Mouse (Mus musculus): Measurements from ENCODE around the gene Slc18b1. TPM values are rescaled to one million over a fixed set of nuclear protein-coding genes. Genes with fewer than 3 reads are reported as not detected.
A peak's percentile ranks its signal among the peaks of the same experiment; 100 is the strongest.
"Not testable (repeated sequence)": the region's sequence is repeated elsewhere in the genome, so short reads cannot be mapped to it uniquely, and the experiment has no call there.

Slc18b1 gene
- 10 to 100 TPM; 24.2 to 37.6 (median 28.5) TPM for total RNA-seq (2022)

DNA sequence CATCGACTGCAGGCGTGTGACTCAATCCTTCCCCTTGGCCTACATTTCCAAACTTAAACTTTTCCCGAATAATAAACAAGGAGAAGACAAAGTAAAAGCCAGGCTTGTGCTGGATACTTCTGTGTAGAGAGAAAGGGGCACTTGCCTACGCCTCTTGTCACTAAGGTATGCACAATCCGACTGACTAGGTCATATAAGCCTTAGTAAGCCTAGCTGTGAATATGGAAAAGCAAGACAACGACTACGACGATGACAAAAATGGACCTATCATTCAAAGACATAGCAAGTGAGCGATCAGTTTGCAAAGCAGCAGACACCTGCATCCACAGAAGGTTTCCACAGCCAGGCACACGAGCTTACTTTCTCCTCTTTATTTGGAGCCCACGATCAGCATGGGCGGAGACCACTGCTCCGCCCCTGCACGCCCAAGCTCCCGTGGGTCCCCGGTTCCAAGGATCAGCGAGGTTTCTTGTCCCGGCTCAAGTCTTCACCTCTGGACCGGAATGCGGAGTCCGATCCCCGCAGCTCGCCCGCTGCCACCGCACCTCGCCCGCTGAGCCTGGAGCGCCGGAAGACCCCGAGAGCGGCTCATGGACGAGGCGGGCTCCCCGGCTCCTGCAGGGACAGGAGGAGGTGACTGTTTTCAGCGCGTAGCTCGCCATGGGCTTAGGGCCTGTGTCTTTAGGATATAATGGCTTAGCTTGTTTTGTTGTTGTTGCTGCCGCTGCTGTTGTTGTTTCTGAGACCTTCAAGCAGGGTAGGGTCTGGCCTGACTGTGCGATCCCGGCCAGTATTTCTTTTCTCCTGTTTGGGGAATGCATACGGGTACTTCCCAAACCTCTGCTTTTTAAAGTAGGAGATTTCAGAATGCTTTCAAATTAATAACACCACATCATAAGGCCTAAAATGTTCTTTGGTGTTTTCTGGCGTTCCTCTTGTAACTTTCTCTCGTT lies at the start of gene Slc18b1:
Gene Slc18b1, plus strand, starts transcription at position 436 of the 953 bp plus-strand sequence.
- DNase-seq (ENCODE audit: low spot score in 2 of 2): peak in 1 of 2 experiments; percentile 43

DNA sequence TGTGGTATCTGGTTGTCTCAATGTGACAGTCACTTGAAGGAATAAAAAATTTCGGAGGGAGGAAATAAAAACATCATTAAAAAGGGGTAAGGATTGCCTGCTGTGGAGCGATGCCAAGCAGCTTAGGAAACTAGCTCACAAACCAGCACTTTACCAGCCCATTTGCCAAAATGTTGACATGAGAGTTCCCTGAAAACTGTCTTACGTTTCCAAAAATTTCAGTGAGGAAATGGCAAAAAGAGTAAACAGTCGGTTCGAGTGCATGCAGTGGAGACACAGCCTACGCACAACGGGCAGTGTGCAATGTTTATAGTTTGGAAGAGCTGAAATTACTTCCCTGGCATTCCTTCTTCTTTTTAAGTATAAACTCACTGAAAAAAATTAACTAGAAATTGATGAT lies 42.6 kb upstream of the Slc18b1 start:
- DNase-seq (ENCODE audit: low spot score in 2 of 2): no peak

DNA sequence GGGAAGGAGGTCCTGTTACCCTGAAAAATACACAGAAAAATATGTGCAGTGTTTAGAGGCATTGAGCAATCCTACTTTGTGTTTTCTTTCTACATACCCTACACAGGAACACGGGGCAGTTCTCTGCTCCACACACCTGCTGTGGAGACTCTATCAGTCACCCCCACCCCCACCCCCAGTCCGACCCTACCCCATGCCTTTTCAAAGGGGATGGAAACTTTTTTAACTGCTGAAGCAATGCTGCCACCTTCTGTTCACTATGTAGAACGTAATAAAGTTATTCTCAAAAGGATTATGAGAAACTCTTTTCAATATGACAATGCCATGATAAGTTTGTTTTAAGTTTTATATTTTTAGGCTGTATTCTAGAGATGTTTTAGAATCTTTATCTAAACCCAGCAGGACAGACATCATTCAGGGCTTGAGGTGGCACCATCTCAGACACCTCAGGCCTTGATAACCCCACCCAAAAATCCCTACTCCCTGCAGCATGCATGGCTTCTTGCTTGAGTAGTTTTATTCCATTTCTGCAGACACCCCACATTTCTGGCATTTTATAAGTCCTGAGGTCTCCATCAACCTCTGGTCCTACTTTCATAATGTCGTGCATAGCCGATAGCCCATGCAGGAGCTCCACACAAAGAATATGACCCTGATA lies 19.4 kb upstream of the Slc18b1 start:
- DNase-seq (ENCODE audit: low spot score in 2 of 2): no peak

DNA sequence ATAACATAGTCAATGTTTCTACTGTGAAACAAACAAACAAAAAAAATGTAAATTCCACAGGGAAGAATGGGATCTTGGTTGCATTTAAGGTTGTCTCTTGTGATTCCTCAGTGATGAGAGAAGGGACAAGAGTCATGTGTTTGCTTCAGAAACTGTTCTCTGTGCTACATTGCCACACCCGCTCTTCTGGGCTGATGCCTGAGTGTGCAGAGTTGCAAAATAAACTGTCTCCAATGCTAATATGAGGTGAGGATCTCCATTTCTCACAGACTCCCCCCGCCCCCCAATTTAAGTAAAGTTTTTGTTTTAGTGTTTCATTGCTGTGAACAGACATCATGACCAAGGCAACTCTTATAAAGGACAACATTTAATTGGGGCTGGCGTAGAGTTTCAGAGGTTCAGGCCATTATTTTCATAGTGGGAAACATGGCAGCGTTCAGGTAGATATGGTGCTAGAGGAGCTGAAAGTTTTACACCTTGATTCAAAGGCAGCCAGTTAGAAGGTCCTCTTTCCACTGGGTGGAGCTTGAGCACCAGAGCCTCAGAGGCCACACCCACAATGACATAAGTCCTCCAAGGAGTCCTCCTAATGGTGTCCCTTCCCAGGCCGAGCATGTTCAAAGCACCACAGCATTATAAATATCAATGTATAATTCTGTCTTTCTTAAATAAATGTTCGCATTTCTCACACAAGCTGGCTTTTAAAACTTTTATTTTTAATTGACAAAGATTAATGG lies 16.1 kb upstream of the Slc18b1 start:
- DNase-seq (ENCODE audit: low spot score in 2 of 2): no peak

DNA sequence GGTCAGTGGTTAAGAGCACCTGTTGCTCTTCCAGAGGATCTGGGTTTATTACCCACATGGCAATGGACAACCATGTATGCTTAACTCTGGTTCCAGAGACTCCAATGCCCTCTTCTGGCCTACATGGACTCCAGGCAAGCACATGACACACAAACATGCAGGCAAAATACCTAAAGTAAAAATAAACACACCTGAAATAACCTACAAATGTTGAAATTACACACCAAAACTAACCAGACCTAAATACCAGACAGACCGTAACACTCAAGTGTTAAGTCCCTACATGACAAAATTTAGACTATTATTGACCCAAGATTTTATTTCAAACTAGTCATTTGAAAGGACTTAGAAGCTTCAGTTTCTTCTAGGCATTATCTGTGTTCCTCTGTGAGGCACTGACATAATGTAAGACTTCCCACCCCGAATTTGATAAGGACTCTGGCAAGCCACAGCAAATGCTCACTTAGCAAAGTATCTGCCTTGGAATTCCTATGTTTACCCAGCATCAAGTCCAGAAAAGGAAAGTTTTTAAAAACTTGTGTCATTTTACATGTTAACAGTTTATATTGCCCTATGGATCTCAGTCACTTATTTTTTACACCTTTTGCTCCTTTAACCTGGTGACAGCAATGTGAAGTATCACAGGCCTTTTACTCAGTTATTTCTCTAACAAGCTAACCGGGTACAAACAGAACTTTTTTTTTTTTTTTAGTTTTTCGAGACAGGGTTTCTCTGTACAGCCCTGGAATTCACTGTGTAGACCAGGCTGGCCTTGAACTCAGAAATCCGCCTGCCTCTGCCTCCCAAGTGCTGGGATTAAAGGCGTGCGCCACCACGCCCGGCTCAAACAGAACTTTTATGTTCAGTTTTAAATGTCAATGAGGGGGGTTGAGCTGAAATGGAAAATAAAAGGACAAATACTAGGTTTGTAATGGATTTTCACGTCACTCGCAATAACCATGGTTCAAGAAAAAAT lies 14.7 kb upstream of the Slc18b1 start:
- no peak for DNase-seq (ENCODE audit: low spot score in 2 of 2)

DNA sequence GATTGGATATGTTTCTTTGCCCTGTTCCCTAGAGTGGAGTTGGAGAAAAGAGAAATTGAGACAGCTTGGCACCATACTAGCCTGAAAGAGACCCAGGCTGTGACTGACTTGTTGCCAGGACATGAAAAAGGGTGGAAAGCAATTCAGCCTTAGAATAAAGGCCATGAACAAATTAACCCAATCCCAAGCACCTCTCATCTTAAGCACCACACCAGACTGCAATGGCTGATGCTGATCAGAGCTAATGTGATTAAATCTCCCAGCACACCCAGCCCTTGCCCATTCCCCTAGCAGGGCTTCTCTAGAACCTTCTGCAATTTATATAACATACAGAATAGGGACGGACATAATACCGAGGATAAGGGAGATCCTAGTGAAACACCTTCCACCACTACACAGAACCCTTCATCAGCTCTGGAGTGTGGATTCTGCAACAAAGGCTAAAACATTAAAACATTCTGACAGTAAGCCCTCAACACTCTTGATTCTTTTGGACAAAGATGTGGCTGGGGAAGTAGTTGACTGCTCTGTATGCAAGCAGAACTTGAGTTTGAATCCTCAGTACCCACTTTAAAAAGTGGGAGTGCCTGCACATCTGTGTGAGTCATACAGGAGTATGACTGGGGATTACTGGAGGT lies 13.8 kb upstream of the Slc18b1 start:
- DNase-seq (ENCODE audit: low spot score in 2 of 2): no peak

DNA sequence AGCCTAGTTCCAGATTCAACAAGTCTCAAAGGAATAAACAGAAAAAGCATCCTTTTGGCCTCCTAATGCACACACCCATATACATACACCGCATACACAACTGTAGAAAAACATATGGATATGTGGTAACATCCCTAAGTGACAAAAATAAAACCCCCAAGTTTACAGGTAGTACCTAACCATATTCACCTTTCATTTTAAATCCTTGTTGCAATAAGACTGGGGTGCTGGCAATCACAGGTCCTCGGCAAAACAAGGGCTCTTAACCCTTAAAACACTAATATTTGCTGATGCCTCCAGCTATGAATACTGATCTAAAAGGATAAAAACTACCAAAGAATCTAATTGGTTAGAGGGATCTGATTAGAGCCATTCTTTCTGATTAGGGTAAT lies 13.3 kb upstream of the Slc18b1 start:
- DNase-seq (ENCODE audit: low spot score in 2 of 2): no peak

DNA sequence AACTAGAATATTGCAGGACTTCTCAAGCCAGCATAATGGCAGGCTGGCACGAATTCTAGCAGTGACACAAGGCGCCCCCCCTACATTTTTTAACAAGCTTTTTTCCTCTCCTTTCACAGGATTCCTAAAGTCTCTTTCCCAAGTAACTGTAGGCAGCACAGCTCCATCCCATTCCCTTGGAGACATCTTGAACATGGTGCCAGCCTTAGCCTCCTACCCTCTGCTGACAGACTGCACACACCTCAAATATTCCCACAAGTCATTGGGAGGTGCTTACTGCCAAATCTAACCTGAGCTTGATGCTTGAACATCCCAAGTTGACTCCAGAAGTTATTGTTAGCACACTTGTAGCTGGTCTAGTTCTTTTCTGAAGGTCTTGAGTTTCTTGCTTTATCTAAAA lies 12.7 kb upstream of the Slc18b1 start:
- no peak for DNase-seq (ENCODE audit: low spot score in 2 of 2)

DNA sequence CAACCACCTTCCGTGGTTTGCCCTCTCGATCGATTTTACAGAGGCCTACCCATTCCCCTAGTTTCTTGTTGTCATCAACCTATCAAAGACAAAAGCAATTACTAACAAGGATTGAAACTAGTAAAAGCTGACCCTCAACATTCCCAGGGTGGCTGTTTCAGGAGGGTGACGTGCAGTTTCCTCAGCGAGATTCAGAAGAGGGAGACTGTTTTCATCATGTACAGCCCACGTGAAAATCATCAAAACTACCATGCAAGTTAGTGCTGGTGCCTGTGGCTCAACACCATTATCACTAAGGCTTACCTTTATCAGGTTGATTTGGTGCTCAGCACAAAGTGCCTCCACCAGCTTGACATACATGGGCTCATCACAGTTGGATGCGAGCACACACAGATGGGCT lies 11.2 kb upstream of the Slc18b1 start:
- not testable (repeated sequence) for DNase-seq (ENCODE audit: low spot score in 2 of 2)

DNA sequence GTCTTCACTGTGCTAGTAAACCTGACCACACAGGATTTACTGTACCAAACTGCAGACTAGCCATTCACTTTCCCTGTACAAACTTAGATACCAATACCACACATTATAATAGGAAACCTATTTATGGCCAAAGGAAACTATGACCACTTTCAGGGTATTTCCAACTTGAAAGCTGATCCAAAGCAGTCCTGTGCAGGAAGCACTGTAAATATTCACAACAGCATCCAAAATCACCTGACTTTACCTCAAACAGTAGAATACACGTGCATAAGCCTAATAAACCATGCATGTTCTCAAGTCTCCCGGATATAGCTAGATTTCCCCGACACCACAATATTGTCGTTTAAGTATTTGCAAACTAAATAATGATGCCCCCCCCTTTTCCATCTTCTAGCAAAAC lies 10.7 kb upstream of the Slc18b1 start:
- DNase-seq (ENCODE audit: low spot score in 2 of 2): no peak

DNA sequence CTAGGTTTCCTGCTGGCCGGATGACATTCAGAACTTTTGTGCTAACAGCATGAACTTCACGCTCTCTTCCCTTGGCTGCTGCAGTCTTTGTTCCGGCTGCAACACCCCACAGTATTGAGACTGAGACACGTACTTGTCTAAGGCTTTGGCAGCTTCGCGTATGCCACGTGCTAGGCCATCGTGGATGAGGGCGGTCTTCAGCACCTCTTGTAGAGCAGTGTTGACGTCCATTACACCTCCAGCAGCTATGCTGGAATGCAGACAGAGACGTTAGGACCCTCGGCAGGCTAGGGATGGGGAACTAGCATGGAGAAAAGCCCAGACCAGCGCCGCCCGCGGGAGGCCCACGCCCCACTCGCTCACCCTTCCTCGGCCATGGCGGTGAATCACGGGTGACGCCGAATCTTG lies 10.2 kb upstream of the Slc18b1 start:
- DNase-seq (ENCODE audit: low spot score in 2 of 2): not testable (repeated sequence)

DNA sequence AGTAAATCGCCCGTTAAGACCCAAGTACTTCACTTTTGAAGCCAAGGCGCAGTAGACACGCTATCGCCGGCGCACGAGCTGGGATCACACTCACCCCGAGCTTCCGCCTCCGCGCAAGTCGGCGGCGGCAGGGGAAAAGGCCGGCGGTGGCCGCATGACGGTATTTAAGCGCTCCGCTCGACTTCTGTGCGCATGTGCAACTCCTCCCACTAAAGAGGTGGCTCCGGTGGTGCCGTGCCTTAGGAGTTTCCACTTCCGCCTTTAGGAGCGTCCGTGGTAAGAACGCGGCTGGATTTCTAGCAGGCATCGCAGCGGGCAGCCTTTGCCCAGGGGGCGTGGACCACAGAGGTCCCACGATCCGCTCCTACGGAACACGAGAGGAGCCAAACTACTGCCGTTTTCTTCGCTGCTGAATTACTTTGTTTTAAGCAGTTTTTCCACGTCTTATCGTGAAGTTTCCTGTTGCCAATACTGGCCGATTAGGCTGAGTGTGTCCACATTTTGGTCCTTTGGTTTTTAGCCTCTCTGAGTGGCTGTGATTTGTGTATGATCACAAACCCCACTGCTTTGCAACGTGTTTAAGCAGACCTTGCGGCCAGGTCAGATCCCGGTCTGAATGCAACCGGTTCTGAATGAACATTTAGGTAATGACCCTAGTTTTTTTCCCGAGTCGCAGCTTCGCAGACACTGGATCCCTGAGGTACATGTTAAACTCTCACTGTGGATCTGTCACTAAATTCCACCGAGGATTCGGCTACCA lies 9.5 kb upstream of the Slc18b1 start, which contains the start of gene Rps12:
Gene Rps12, minus strand, starts transcription at position 214 of the 760 bp plus-strand sequence.
- DNase-seq (ENCODE audit: low spot score in 2 of 2): peak; percentile 99

DNA sequence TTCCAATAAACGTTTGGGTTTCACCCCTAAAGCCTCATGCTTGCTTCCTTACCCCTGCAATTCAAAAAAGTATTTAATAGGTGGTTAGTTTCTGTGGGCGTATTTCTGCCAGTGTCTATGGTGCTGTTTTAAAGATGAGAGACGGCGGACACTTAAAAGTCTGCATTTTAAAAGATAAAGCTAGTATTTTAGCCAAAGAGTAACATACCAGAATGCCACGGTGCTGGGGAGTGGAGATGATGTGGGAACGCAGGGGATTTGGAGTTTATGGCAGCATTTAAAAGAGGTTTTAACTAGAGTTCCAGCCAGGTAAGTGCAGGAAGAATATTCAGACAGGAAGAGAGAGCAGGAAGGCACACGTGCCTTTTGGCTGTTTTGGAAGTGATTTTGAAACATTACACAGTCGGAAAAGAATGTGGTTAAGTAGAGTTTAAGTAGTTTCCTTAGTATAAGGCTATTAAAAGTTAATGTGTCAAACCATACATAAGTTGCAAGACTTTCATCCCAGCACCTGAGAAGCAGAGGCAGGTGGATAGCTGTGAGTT lies 8.7 kb upstream of the Slc18b1 start:
- no peak for DNase-seq (ENCODE audit: low spot score in 2 of 2)

DNA sequence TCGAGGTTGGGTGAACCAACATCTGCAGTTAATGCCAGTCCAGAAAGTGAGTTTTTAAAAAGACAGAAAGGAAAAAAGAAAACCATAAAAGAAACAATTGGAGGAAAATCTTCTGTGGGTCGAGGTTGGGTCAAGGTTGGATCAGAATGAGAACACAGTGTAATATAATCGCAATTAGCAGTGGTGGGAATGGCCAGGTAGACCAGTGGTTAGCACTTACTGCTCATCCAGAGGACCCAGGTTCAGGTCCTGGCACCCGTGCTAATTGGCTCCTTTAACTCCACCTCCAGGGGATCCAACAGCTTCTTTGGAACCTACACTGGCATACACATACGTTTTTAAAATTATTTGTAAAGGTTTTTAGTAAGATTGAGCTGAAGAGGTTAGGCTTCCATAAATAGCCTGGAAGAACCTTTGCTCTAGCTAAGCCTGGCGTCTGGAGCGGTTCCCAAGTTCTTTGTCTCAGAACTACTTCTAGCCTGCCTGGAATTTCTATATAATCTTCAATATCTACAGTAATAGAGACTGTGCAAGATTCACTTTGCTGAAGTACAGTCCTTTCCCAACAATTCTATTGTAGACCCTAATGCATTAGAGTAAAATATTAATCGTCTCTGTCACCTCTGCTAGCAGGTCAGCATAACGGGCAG lies 790 bp upstream of the Slc18b1 start:
- no peak for DNase-seq (ENCODE audit: low spot score in 2 of 2)

DNA sequence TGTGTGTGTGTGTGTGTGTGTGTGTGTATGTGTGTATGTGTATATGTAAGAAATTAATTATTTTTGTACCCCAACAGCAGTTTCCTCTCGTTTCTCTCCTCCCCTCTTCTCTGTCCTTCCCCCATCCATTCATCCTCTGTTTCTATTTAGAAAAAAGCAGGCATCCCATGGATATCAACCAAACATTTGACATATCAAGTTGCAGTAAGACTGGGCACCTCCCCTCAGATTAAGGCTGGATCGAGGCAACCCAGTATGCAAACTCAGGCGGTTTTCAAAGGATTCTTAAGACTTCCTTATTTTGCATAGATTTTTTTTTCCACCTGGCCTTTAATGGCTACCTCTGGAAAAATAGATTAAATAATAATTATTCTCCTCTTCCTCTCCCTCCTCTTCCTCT lies 820 bp downstream of the Slc18b1 start:
- no peak for DNase-seq (ENCODE audit: low spot score in 2 of 2)

DNA sequence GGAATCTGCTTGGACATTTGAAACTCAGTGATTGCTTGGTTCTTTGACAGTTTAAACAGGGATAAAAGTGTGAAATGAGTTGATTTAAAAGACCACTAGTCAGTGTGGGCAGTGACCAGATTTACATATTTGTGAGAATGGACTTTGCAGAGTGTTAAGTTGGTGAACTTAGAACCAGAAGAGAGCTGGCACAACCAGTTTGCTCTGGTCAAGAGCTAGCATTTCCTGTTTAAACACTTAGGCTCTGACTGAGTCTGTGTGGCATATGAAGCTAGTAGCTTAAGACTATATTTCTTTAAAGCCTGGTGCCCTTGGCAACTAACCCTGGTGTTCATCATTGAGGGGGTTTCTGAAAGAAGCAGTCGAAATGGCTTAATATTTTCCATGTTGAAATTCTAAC lies 1.4 kb downstream of the Slc18b1 start:
- DNase-seq (ENCODE audit: low spot score in 2 of 2): no peak

DNA sequence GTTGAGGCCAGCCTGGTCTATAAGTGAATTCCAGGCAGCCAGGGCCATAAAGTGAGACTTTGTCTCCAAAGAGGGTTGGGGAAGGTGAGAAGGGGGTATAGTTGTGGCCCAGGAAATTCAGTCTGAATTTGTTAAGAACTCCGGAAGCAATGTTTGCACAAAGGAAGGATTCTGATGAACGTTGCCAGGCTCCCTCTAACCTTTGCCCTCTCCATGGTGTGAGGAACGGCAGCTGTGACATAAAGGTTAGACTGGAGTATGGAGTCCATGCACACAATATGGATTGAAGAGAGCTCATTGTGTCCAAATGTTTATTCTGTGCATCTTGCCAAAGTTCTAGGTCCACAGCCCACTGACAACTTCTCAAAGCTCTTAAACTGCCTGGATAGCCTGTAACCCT lies 3.1 kb downstream of the Slc18b1 start:
- no peak for DNase-seq (ENCODE audit: low spot score in 2 of 2)

DNA sequence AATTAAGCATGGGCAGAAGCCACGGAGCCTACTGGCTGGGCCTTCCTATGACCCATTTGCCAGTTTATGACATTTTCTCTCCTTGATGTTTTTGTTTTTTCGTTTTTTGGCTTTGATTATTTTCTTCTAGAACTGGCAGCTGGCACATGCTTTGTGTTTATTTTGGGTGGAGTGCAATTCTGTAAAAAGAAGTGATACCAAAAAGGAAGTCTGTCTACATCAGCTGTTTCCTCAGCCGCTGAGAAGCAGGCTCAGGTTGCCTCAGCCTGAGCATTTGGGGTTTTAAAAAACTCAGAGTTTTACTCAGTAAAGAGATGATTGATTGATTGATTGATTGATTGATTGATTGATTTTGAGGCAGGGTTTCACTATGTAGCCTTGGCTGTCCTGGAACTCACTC lies 6.1 kb downstream of the Slc18b1 start:
- DNase-seq (ENCODE audit: low spot score in 2 of 2): no peak

DNA sequence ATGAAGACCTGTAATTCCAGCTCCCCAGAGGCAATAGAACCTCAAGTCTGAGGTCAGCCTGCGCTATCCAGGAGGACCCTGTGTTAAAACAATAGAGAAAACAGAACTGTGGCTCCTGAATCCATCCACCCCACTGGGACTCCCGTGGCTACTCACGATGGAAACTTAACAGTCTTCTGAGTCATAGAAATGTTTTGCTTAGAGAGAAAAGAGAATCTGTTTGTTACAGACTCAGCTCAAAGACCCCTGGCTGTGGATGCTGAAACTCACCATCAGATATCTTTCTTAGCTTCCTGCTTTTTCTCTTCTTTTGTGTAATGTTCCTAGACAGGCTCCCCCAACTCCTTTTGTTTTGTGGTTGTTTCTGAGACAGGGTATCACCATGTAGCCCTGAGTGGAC lies 7.9 kb downstream of the Slc18b1 start:
- no peak for DNase-seq (ENCODE audit: low spot score in 2 of 2)
